Mouse (Mus musculus) midbrain, embryonic 11.5 days (tissue): ENCODE data around the gene Ndufs8. TPM values are rescaled to one million over a fixed set of nuclear protein-coding genes. Genes with fewer than 3 reads are reported as not detected.
A peak's percentile ranks its signal among the peaks of the same experiment; 100 is the strongest.

ENCODE experiments used
- ATAC-seq: fragments of 200-750 bp; cut with Nextera tagmentation; 2 replicates; pipeline ENCODE4 v1.8.0; 2017; ENCODE audit warnings: moderate TSS enrichment, moderate library complexity; ENCODE audit not compliant: low FRiP score
- DNase-seq: peaks from one replicate; pipeline ENCODE4 v3.0.0; 2015; ENCODE audit warnings: low spot score; ENCODE audit errors: missing footprints
- H3K27ac ChIP-seq: fragments of 300-500 bp; sonication (generic); 2 replicates; pipeline ENCODE4 v1.5.1; 2014; ENCODE audit warnings: low read depth, low read length
- H3K27me3 ChIP-seq: fragments of 300-500 bp; sonication (generic); 2 replicates; pipeline ENCODE4 v1.6.1; 2014; ENCODE audit warnings: mild to moderate bottlenecking, low read length, moderate library complexity, mixed read lengths; ENCODE audit not compliant: control insufficient read depth, insufficient read depth
- H3K36me3 ChIP-seq: fragments of 300-500 bp; sonication (generic); 2 replicates; pipeline ENCODE4 v1.6.1; 2014; ENCODE audit warnings: mild to moderate bottlenecking, low read length, moderate library complexity, mixed read lengths; ENCODE audit not compliant: control insufficient read depth, insufficient read depth
- H3K4me1 ChIP-seq: fragments of 300-500 bp; sonication (generic); 2 replicates; pipeline ENCODE4 v1.6.1; 2014; ENCODE audit warnings: low read length; ENCODE audit not compliant: control insufficient read depth, insufficient read depth
- H3K4me2 ChIP-seq: fragments of 300-500 bp; sonication (generic); 2 replicates; pipeline ENCODE4 v1.6.1; 2014; ENCODE audit warnings: mild to moderate bottlenecking, moderate library complexity
- H3K4me3 ChIP-seq: fragments of 300-500 bp; sonication (generic); 2 replicates; pipeline ENCODE4 v1.5.1; 2014; ENCODE audit warnings: low read depth, low read length
- H3K9ac ChIP-seq: fragments of 300-500 bp; sonication (generic); 2 replicates; pipeline ENCODE4 v1.6.1; 2014; ENCODE audit warnings: low read length
- H3K9me3 ChIP-seq: fragments of 300-500 bp; sonication (generic); 2 replicates; pipeline ENCODE4 v1.6.1; 2016; ENCODE audit warnings: low read length; ENCODE audit not compliant: control insufficient read depth
- WGBS: fragments of 180-500 bp; shearing (Covaris S2); extraction: QIAGEN DNeasy Blood & Tissue Kit; methylation state at CpG from one replicate; pipeline ENCODE4 v1.1.7; 2014; 5-methylcytosine and 5-hydroxymethylcytosine counted together
- polyA plus RNA-seq: library from polyadenylated mRNA; unstranded; fragments of >200 nt; fragmentation: Nextera tagmentation; extraction: Ambion mirVana; gene quantifications from 2 replicates; pipeline ENCODE4 v1.2.1, GENCODE M21; 2014

Gene Ndufs8
- polyA plus RNA-seq, 1 experiment from 2014 or later, result 235 TPM

DNA sequence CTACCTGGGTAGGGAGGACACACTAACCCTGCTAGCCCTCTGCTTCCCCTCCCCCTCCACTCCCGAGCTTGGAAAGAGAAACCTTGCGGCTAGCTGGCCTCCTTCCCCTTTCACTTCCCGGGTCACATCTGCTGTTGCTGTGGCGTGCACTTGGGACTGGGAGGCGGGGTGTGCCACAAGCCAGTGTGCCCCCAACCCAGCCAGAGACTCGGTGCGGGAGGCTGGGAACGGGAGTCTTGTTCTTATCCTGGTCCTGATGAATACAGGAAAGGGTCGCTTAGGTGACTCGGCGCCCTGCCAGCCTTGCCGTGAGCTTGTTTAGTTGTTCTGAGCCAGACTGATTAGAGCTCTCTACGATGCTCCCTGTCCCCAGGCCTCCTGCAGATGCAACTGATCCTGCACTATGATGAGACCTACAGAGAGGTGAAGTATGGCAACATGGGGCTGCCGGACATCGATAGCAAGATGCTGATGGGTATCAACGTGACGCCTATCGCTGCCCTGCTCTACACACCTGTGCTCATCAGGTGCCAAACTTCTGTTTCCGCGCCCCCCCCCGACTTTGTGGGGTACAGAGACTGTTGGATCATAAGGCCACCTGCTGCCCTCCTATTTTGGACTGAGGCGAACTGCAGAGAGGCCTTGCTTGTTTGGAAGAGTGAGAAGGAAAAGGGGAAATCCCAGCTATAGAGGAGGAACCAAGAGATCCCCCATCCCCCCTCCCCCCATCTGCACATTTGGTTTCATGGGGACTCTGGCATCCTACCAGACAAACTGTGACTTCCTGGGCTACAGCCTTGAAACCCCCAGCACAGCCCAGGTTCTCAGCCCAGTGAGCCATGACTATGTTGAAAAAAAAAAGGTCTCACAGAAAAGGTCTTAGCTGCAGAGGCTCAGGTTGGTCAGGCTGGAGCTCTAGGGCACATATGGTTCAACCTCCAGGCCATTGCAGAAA, 23.6 kb upstream of the Ndufs8 start:
- Histone ChIP-seq H3K9me3 (no peaks in the 10 kb centered on the region), H3K9ac (peak overlapping the region; percentile 48), H3K4me1 (peaks cover 8% of the 10 kb centered on the region), H3K4me2 (peak overlapping the region; percentile 67), H3K27me3 (no peaks in the 10 kb centered on the region; the same call in 1 of the 2 replicates), H3K4me3 (peak overlapping the region; percentile 35), H3K36me3 (no peaks in the 10 kb centered on the region), H3K27ac (no peak overlapping the region)
- 10% methylated on average over 22 of the region's 22 CpGs for WGBS
- ATAC-seq (0 out of 2 replicates have a peak, but pooled peaks have one; percentile 27), DNase-seq (peak; percentile 95)

DNA sequence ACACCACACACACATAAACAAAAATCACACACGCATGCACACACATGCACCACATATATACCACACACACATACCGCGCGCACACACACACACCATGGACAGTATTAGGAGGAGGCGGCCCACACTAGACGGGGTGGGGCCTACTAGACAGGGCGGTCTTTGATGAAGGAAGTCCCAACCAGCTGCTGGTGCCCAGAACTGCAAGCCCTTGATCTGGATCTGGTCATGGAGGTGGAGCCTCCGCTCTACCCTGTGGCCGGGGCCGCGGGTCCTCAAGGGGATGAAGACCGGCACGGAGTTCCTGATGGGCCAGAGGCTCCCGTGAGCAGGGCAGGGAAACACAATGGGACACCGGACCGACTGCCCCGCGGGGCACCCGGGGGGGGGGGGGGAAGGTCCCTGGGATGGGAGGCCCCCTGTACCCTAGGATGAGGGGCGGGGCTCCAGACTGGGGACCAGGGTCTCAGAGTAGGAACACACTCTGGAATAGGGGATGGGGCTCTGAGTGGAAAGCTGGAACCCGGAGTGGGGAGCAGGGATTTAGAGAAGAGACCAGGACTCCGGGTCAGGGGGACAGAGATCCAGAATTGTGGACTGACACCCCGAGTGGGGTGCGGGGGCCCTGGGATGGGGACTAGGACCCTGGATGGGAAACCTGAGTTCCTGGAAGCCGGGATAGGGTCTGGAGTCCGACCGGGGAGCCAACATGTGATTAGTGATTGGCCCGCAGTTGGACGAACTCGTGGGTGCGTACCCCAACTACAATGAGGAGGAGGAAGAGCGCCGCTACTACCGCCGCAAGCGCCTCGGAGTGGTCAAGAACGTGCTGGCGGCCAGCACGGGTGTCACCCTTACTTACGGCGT, 22.7 kb upstream of the Ndufs8 start, which contains the start of gene Unc93b1:
Gene Unc93b1, plus strand, starts transcription at position 155 of the 864 bp plus-strand sequence.
- no peaks in the 10 kb centered on the region for H3K9me3 ChIP-seq
- peak; percentile 88 for DNase-seq
- no peak within 1 kb of the TSS for H3K27ac ChIP-seq

DNA sequence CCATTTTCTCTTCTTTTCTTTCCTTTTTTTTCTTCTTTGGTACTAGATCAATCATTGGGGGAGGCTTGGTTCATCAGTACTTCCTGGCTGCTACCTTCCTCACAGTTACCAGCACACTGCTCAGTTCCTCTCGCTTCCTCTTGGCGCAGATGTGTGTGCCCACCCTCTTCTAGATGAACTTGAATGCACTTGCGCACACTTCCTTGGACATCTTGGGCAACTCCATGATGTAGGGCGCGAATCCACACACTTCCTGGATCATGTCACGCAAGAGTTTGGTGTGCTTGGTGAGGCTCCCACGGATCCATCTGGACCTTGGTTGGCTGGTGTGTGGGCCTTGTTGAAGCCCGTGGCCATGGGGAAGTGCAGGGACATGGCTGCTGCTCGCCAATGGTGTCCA, 19.1 kb upstream of the Ndufs8 start:
- Histone ChIP-seq H3K36me3 (no peaks in the 10 kb centered on the region), H3K9me3 (no peaks in the 10 kb centered on the region), H3K27me3 (no peaks in the 10 kb centered on the region; the same call in 1 of the 2 replicates), H3K27ac (no peak overlapping the region), H3K4me1 (peaks cover 8% of the 10 kb centered on the region), H3K9ac (no peak overlapping the region), H3K4me3 (no peak overlapping the region), H3K4me2 (no peak overlapping the region)
- ATAC-seq, result no peak
- 91% methylated on average over 9 of the region's 9 CpGs for WGBS
- peak; percentile 45 for DNase-seq

More for the DNA sequence above, 22.7 kb upstream of the Ndufs8 start, which contains the start of gene Unc93b1:
- Histone ChIP-seq H3K27me3 (no peaks in the 10 kb centered on the region; the same call in 1 of the 2 replicates), H3K4me1 (peaks cover 8% of the 10 kb centered on the region), H3K4me3 (peak within 1 kb of the TSS; percentile 35), H3K36me3 (no peaks in the 10 kb centered on the region), H3K4me2 (peak within 1 kb of the TSS; percentile 67), H3K9ac (peak within 1 kb of the TSS; percentile 48)
- ATAC-seq, result peak; percentile 81
- WGBS, result 6% methylated on average over 42 of the region's 42 CpGs

DNA sequence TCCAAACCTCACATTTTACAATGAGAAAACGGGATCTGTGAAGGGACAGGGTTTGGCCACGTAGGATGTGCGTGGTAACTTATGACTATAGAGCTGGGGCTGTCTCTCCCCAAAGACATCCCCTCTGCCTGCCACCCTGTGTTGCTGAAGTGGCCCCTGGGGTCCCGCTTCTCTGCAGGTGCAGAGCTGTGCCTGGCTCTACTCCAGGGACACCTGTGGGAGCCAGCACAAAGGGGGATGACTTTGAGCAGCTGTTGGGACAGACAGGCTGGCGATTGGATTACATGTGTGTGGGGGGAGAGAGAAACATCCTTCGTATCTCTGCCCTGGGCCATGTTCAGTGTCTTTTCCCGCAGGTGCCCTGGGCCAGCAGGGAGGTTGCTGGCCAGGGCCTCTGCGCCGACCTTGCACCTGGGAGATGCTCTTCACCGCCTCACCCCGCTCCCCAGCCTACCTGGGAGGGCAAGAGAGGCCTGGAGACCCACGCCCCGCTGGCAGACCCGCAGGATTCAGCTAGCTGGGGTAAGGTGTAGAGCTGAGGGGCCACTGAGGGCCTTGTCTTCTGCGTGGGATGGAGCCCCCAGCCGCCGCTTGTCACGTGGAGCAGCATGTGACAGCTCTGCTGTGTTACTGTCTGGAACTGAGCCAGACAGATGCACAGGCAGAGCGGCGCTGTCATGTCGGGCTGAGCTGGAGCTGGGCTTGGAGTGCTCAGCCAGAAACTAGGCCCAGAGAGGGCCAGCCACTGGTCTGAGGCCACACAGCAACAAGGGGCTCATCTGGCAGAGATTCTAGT, 17.9 kb upstream of the Ndufs8 start:
- 78% methylated on average over 21 of the region's 21 CpGs for WGBS
- H3K27me3 ChIP-seq, result no peaks in the 10 kb centered on the region
- no peaks in the 10 kb centered on the region for H3K9me3 ChIP-seq
- ATAC-seq (no peak), DNase-seq (peak; percentile 23)
- H3K4me2 ChIP-seq, result no peak overlapping the region
- H3K4me1 ChIP-seq, result peaks cover 2% of the 10 kb centered on the region; the same call in 1 of the 2 replicates
- H3K4me3 ChIP-seq, result no peak overlapping the region
- no peak overlapping the region for H3K27ac ChIP-seq
- no peak overlapping the region for H3K9ac ChIP-seq
- H3K36me3 ChIP-seq, result no peaks in the 10 kb centered on the region

DNA sequence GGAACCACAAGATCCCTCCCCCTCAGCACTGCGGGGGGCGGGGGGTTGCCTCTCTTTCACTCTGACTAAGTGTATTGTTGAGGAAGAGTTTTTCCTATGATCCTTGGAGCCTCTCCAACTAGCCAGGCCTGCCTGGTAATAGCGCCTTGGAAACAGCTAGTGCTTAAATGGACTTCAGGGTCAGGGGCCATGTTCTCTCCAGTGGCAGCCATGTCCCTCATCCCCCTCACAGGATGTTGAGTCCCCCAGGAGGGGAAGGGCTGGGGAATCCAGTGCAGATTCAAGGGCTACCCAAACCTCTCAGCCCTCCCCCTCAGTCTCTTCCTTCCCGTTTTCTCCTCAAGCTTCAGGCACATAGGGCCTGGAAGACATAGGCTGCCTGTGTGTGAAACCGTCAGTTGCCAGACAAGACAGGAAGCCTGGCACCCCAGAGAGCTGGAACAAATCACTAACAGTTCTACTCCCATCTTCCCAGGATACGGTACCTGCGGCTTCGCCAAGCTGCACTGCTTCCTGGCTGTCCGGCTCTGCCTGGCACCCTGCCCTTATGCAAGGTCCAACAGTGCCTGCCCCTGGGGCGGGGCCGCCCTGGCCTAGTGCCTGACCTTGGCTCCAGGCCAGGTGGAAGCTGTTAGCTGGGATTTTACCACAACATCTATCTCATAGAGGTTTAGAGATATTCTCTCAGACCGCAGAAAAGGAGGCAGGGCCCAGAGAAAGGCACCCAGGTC, 16.8 kb upstream of the Ndufs8 start, which contains the start of gene Aldh3b1:
Gene Aldh3b1, minus strand, starts transcription at position 598 of the 731 bp plus-strand sequence.
- H3K9ac ChIP-seq, result no peak within 1 kb of the TSS

DNA sequence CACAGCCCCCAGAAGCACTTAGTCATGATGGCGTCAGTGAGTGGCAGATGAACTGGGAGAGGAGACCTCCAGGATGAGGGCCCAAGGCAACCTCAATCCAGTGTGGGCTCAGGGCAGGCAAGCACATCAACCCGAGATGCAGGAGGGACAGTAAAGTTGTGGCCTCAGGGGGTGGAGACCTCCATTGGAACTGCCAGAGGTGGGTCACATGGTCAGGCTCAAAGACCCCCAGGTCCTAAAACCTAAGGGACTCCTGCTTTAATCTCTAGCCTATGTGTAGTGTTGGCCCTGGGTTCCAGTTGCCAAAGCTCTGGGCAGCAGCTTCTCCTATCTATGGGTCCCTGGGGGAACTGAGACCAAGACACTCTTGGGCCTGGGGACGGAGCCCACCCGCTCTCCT, 16.2 kb upstream of the Ndufs8 start:
- 77% methylated on average over 4 of the region's 4 CpGs for WGBS
- ATAC-seq (no peak), DNase-seq (peak; percentile 76)
- Histone ChIP-seq H3K36me3 (no peaks in the 10 kb centered on the region), H3K4me2 (no peak overlapping the region), H3K4me3 (no peak overlapping the region), H3K9me3 (no peaks in the 10 kb centered on the region), H3K27me3 (no peaks in the 10 kb centered on the region), H3K27ac (no peak overlapping the region), H3K9ac (no peak overlapping the region), H3K4me1 (no peaks in the 10 kb centered on the region)

More for the DNA sequence above, 16.8 kb upstream of the Ndufs8 start, which contains the start of gene Aldh3b1:
- no peak within 1 kb of the TSS for H3K27ac ChIP-seq
- H3K9me3 ChIP-seq, result no peaks in the 10 kb centered on the region
- H3K4me2 ChIP-seq, result no peak within 1 kb of the TSS
- H3K36me3 ChIP-seq, result no peaks in the 10 kb centered on the region
- peak; percentile 73 for DNase-seq
- no peaks in the 10 kb centered on the region for H3K27me3 ChIP-seq
- ATAC-seq, result no peak
- WGBS, result 72% methylated on average over 12 of the region's 12 CpGs
- no peaks in the 10 kb centered on the region for H3K4me1 ChIP-seq
- H3K4me3 ChIP-seq, result no peak within 1 kb of the TSS

DNA sequence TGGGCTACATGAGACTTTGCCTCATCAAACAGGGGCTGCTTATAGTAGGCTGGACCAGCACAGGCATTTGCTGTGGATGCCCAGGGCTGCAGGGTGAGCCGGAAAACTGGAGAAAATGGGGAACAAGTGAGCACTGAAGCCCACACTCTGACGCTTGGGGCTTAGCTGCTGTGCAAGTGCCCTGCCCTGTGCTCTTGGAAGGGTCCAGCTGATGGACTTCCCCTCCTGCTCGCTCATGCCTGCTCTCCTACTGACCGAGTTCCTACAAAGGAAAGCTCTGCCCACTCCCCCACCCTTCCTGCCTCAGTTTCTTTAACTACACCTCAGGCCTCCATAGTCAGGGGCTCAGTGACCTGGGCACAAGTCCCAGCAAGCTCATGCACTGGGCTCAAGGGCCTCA, 15.4 kb upstream of the Ndufs8 start:
- Histone ChIP-seq H3K27ac (no peak overlapping the region), H3K9me3 (no peaks in the 10 kb centered on the region), H3K36me3 (no peaks in the 10 kb centered on the region), H3K4me1 (no peaks in the 10 kb centered on the region; the same call in 1 of the 2 replicates), H3K9ac (no peak overlapping the region), H3K27me3 (no peaks in the 10 kb centered on the region), H3K4me2 (no peak overlapping the region), H3K4me3 (no peak overlapping the region)
- ATAC-seq (no peak), DNase-seq (peak; percentile 33)
- WGBS, result 85% methylated on average over 4 of the region's 4 CpGs

DNA sequence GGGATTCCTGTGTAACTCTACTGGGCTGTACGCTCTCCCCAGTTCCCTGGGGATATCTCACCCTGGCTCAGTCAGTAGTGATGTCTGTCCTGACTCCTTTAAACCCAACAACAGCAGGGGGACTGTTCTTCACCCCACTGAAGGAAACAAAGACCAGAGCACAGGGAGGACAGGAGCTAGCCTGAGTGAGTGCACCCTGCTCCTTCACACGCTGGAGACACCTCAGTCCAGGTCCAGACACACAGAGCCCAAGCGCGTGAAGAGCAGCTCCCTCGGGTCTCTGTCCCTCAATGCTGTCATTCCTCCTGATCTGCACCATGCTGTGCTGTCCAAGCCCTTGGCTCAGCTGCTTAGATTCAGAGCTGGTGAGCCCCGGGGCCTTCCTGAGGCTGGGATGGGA, 14.1 kb upstream of the Ndufs8 start:
- Histone ChIP-seq H3K27ac (no peak overlapping the region), H3K36me3 (no peaks in the 10 kb centered on the region), H3K9ac (no peak overlapping the region), H3K4me2 (no peak overlapping the region), H3K4me3 (no peak overlapping the region), H3K4me1 (no peaks in the 10 kb centered on the region; the same call in 1 of the 2 replicates), H3K27me3 (no peaks in the 10 kb centered on the region), H3K9me3 (no peaks in the 10 kb centered on the region)
- no peak for DNase-seq
- ATAC-seq, result no peak
- WGBS, result 65% methylated on average over 6 of the region's 6 CpGs
